Mouse (Mus musculus) C2C12 (cell line): Measurements from ENCODE around the gene Myadm.

Experiments used
- CTCF ChIP-seq: IDR thresholded peaks from one replicate; pipeline ENCODE4 v1.5.1; 2011; ENCODE audit not compliant: control insufficient read depth, insufficient read depth, insufficient read length
- MAX ChIP-seq: IDR thresholded peaks from one replicate; pipeline ENCODE4 v1.6.1; 2011; ENCODE audit warnings: mild to moderate bottlenecking, control low read depth

DNA sequence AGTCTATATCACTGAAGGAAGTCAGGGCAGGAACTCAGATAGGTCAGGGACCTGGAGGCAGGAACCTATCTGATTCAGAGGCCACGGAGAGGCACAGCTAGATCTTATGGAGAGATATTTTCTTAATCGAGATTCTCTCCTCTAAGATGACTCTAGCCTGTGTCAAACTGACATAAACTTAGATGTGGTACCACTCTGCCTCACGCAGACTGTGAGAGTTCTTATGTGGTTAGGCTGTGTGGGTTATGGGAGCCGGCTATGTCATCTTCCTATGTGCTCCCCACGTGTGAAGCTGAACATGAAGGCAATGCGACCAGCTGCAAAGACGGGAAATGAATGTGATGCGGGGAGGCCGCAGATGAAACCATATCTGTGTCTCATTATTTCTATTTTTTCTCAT lies 16.7 kb upstream of the Myadm start:
- no peak for TF ChIP-seq CTCF
- TF ChIP-seq MAX: no peak
